Mouse (Mus musculus) kidney, adult 2 months (tissue): ENCODE measurements at regions not wholly inside any gene's neighbourhood (a gene's known extent, or its start where the extent isn't known, plus 50 kb on each side); places are given as distances from the start of the nearest gene placed in this dataset.
"Not testable (repeated sequence)": the region's sequence is repeated elsewhere in the genome, so short reads cannot be mapped to it uniquely, and the experiment has no call there.

ENCODE experiments used
- CTCF ChIP-seq: fragments of 200-500 bp; conservative IDR thresholded peaks from 2 replicates; pipeline ENCODE4 v1.5.1; 2011; ENCODE audit warnings: low read depth, mild to moderate bottlenecking, control low read depth, low read length, moderate library complexity, mixed read lengths; ENCODE audit not compliant: insufficient read depth, insufficient read length
- POLR2A ChIP-seq: fragments of 200-500 bp; IDR thresholded peaks from one replicate; pipeline ENCODE4 v1.6.1; 2011; ENCODE audit warnings: low read depth, low read length, control low read depth

DNA sequence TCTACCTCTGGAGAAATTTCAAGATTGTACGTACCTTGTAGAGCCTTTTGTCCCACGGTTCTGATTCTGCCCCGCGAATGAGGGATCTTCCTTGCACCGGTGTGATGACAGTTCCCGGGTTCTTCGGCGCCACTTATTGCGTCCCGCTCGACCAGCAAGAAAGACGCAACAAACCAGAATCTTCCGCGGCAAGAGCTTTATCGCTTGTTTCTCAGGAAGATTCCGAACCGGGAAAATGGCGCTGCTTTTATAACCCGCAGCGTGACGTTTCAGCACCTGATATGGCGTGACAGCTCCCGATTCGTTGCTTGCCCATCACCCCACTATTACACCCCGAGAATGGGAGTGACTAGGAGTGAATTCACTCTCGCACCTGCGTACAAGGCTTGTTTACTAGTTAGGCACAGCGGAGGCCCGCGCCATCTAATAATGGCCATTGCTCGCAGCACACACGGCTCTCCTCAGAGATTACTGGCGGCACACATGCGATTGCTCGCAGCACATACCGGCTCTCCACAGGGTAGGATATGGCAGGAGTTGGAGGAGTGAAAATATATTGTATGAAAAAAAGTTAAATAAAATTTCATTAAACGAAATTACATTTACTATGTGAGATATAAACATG, 180.0 kb upstream of the 1700008P02Rik start:
- TF ChIP-seq CTCF, POLR2A: not testable (repeated sequence)
